Mouse (Mus musculus) forebrain, embryonic 15.5 days (tissue): ENCODE measurements around the gene Clcn6. TPM values are rescaled to one million over a fixed set of nuclear protein-coding genes. Genes with fewer than 3 reads are reported as not detected.
A peak's percentile ranks its signal among the peaks of the same experiment; 100 is the strongest.

ENCODE experiments used
- ATAC-seq: fragments of 200-750 bp; cut with Nextera tagmentation; replicated peaks from 2 replicates; pipeline ENCODE4 v1.8.0; 2017; ENCODE audit warnings: mild to moderate bottlenecking, moderate TSS enrichment, moderate library complexity
- H3K27ac ChIP-seq: fragments of 300-500 bp; sonication (generic); replicated peaks from 2 replicates; pipeline ENCODE4 v1.5.1; 2015; ENCODE audit warnings: mild to moderate bottlenecking, inconsistent platforms
- H3K27me3 ChIP-seq: fragments of 300-500 bp; sonication (generic); 2 replicates; pipeline ENCODE4 v1.6.1; 2015; ENCODE audit warnings: inconsistent platforms
- H3K36me3 ChIP-seq: fragments of 300-500 bp; sonication (generic); 2 replicates; pipeline ENCODE4 v1.6.1; 2015; ENCODE audit warnings: mild to moderate bottlenecking, inconsistent platforms
- H3K4me1 ChIP-seq: fragments of 300-500 bp; sonication (generic); 2 replicates; pipeline ENCODE4 v1.6.1; 2015; ENCODE audit warnings: inconsistent platforms
- H3K4me2 ChIP-seq: fragments of 300-500 bp; sonication (generic); replicated peaks from 2 replicates; pipeline ENCODE4 v1.6.1; 2015; ENCODE audit warnings: mild to moderate bottlenecking, inconsistent platforms
- H3K4me3 ChIP-seq: fragments of 300-500 bp; sonication (generic); 2 replicates; pipeline ENCODE4 v1.5.1; 2015; ENCODE audit warnings: mild to moderate bottlenecking, inconsistent platforms
- H3K9ac ChIP-seq: fragments of 300-500 bp; sonication (generic); replicated peaks from 2 replicates; pipeline ENCODE4 v1.6.1; 2015; ENCODE audit warnings: mild to moderate bottlenecking, inconsistent platforms
- H3K9me3 ChIP-seq: fragments of 300-500 bp; sonication (generic); 2 replicates; pipeline ENCODE4 v1.6.1; 2016; ENCODE audit warnings: inconsistent platforms
- WGBS: fragments of 180-500 bp; shearing (Covaris S2); methylation state at CpG from one replicate; pipeline ENCODE4 v1.1.7; 2015; ENCODE audit warnings: mixed read lengths; 5-methylcytosine and 5-hydroxymethylcytosine counted together
- polyA plus RNA-seq: library from polyadenylated mRNA; unstranded; fragments of >200 nt; fragmentation: Nextera tagmentation; extraction: Ambion mirVana; gene quantifications from 2 replicates; pipeline ENCODE4 v1.2.1, GENCODE M21; 2015

Gene Clcn6
- polyA plus RNA-seq, 1 experiment from 2014 or later = 33.4 TPM

DNA sequence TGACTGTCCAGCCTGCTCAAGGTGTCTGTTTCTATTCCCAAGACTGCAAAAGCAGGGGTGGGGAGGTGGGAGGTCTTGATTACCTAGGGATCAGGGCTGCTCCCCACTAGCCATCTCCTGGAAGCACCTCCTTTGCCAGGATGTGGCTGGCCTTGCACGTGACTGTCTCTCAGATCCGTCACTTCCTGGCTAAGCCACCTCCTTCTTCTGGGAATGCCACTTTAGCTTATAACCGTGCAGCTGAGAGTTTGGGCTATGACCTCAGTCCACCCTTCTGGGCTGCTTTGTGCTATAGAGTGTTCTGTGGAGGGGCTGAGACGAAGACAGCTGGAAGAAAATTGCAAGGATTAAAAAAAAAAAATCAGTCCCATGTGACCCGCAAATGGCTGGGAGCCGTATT, 75.8 kb downstream of the Clcn6 start:
- 54% methylated on average over 6 of the region's 6 CpGs for WGBS
- Histone ChIP-seq H3K4me1 (no peaks in the 10 kb centered on the region), H3K36me3 (no peaks in the 10 kb centered on the region), H3K27ac (no peak overlapping the region), H3K9ac (no peak overlapping the region), H3K9me3 (no peaks in the 10 kb centered on the region), H3K4me2 (no peak overlapping the region), H3K4me3 (no peak overlapping the region), H3K27me3 (no peaks in the 10 kb centered on the region)
- no peak for ATAC-seq

DNA sequence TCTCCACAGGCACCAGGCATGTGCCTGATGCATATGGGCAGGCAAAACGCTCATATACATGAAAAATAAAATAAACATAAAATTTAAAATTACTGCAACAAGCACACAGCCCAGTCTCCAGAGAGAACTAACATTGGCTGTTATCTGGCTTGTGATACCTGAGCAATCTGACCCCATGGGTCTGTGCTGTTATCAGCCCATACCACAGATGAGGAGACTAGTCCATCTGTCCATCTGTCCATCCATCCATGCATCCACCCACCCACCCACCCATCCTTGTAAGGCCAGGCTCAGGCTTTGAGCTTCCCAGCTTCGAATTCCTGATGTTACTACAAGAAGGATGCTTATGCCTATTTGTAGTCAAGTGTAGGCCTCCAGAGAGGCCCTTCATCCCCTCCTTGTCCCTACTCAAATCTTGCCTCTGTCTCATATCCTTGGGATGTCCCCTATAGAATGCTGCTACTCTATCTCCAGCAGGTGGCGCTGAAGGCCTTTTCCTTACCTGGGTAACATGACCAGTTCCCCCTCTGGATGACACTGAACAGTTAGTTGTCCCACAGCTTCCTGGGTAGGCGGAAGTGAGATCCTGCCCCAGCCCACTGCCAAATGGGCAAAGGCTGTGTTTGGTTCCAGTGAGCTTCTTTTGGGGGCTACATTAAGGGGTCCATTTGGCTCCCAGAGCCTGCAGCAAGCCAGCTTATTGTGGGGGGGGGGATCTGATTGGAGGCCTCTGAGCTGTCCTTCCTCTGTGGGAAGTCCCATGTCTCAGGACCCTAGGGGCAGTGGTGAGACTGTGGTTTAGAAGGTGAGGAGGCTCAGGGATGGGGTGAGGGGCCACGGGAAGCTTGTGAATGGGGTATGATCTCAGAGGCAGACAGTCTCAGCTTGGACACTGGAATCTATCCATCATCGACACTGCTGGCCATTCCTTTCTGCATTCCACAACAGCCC, 78.5 kb downstream of the Clcn6 start:
- 45% methylated on average over 6 of the region's 6 CpGs for WGBS
- no peaks in the 10 kb centered on the region for H3K36me3 ChIP-seq
- peak; percentile 48; the same call in 1 of the 2 replicates for ATAC-seq
- no peak overlapping the region for H3K9ac ChIP-seq
- H3K9me3 ChIP-seq = no peaks in the 10 kb centered on the region
- H3K27ac ChIP-seq = no peak overlapping the region
- H3K4me2 ChIP-seq = no peak overlapping the region
- no peaks in the 10 kb centered on the region for H3K27me3 ChIP-seq
- H3K4me1 ChIP-seq = no peaks in the 10 kb centered on the region
- H3K4me3 ChIP-seq = no peak overlapping the region

DNA sequence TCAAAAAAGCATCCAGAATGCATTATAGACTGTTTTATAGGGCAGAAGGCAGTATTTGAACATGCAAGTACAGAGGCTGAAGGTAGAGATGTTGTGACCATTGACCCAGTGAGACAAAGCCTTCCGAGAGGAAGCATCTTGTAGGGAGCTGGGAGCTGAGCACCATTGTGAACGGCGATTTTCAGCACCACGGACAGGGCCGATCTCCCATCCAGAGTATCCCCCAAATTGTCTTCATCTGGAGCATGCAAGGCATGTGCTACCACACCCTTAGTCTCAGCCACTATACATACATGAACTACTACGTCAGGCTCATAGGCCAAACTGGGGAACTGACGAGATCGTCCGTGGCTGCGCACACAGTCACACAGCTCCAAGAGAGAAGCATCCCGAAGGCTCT, 81.5 kb downstream of the Clcn6 start:
- no peak for ATAC-seq
- Histone ChIP-seq H3K9ac (no peak overlapping the region), H3K4me3 (no peak overlapping the region), H3K4me2 (no peak overlapping the region), H3K9me3 (no peaks in the 10 kb centered on the region), H3K36me3 (no peaks in the 10 kb centered on the region), H3K4me1 (no peaks in the 10 kb centered on the region), H3K27ac (no peak overlapping the region), H3K27me3 (no peaks in the 10 kb centered on the region)
- 40% methylated on average over 11 of the region's 11 CpGs for WGBS

Other genes with a start within 250 kb of the Clcn6 start
- 4.9 and 5.3 TPM in 2 replicates for gene Zfp984, start 229.0 kb downstream of the Clcn6 start, polyA plus RNA-seq
- 8.3 and 10.7 TPM in 2 replicates for gene Zfp933, start 190.5 kb downstream of the Clcn6 start, polyA plus RNA-seq
- 55.0 and 55.3 TPM in 2 replicates for gene Miip, start 170.0 kb downstream of the Clcn6 start, polyA plus RNA-seq
- gene Fv1, start 169.8 kb downstream of the Clcn6 start, polyA plus RNA-seq = 12.7 and 12.8 TPM in 2 replicates
- 73.6 and 77.2 TPM in 2 replicates for gene Mfn2, start 134.1 kb downstream of the Clcn6 start, polyA plus RNA-seq
- gene Plod1, start 102.1 kb downstream of the Clcn6 start, polyA plus RNA-seq = 16.1 and 16.4 TPM in 2 replicates
- gene 2510039O18Rik, start 97.9 kb downstream of the Clcn6 start, polyA plus RNA-seq = 13.7 and 13.8 TPM in 2 replicates
- not detected in 2 replicates for gene Nppb, start 53.0 kb downstream of the Clcn6 start, polyA plus RNA-seq
- gene Nppa, start 38.1 kb downstream of the Clcn6 start, polyA plus RNA-seq = 0.76 and 1.6 TPM in 2 replicates
- gene Mthfr, start 256 bp upstream of the Clcn6 start, polyA plus RNA-seq = 16.6 and 17.1 TPM in 2 replicates
- gene Agtrap, start 49.2 kb upstream of the Clcn6 start, polyA plus RNA-seq = 4.6 and 5.6 TPM in 2 replicates
- 123 and 127 TPM in 2 replicates for gene Mad2l2, start 91.6 kb upstream of the Clcn6 start, polyA plus RNA-seq
- gene Draxin, start 91.9 kb upstream of the Clcn6 start, polyA plus RNA-seq = 21.2 TPM in 2 replicates
- gene Fbxo6, start 113.3 kb upstream of the Clcn6 start, polyA plus RNA-seq = 15.6 and 18.0 TPM in 2 replicates
- 60.7 and 64.6 TPM in 2 replicates for gene Fbxo44, start 121.7 kb upstream of the Clcn6 start, polyA plus RNA-seq
- 4.5 and 4.7 TPM in 2 replicates for gene Fbxo2, start 121.8 kb upstream of the Clcn6 start, polyA plus RNA-seq
- gene Disp3, start 249.1 kb upstream of the Clcn6 start, polyA plus RNA-seq = 11.5 and 14.4 TPM in 2 replicates